Mouse (Mus musculus) heart, embryonic 16.5 days (tissue): ENCODE measurements around the gene Snrpd3. TPM values are rescaled to one million over a fixed set of nuclear protein-coding genes. Genes with fewer than 3 reads are reported as not detected.

Source experiments
- ATAC-seq: fragments of 200-750 bp; cut with Nextera tagmentation; replicated peaks from 2 replicates; pipeline ENCODE4 v1.8.0; 2017; ENCODE audit warnings: moderate number of reproducible peaks; ENCODE audit not compliant: insufficient read depth, low FRiP score; ENCODE audit errors: extremely low read depth
- H3K27ac ChIP-seq: fragments of 300-500 bp; sonication (generic); 2 replicates; pipeline ENCODE4 v1.5.1; 2014; ENCODE audit warnings: mild to moderate bottlenecking, low read length, control low read depth, moderate library complexity
- H3K27me3 ChIP-seq: fragments of 300-500 bp; sonication (generic); 2 replicates; pipeline ENCODE4 v1.6.1; 2014; ENCODE audit warnings: low read length, mixed read lengths; ENCODE audit not compliant: control insufficient read depth, insufficient read depth
- H3K36me3 ChIP-seq: fragments of 300-500 bp; sonication (generic); 2 replicates; pipeline ENCODE4 v1.6.1; 2014; ENCODE audit not compliant: control insufficient read depth, insufficient read depth
- H3K4me1 ChIP-seq: fragments of 300-500 bp; sonication (generic); 2 replicates; pipeline ENCODE4 v1.6.1; 2014; ENCODE audit warnings: low read length, mixed read lengths; ENCODE audit not compliant: control insufficient read depth, insufficient read depth
- H3K4me2 ChIP-seq: fragments of 300-500 bp; sonication (generic); 2 replicates; pipeline ENCODE4 v1.6.1; 2014; ENCODE audit warnings: low read depth, mild to moderate bottlenecking, control low read depth, low read length
- H3K4me3 ChIP-seq: fragments of 300-500 bp; sonication (generic); 2 replicates; pipeline ENCODE4 v1.5.1; 2014; ENCODE audit warnings: mild to moderate bottlenecking, control low read depth, low read length
- H3K9ac ChIP-seq: fragments of 300-500 bp; sonication (generic); 2 replicates; pipeline ENCODE4 v1.6.1; 2014; ENCODE audit warnings: low read length, control low read depth
- H3K9me3 ChIP-seq: fragments of 300-500 bp; sonication (generic); replicated peaks from 2 replicates; pipeline ENCODE4 v1.6.1; 2016; ENCODE audit warnings: low read length; ENCODE audit not compliant: control insufficient read depth
- WGBS: fragments of 180-500 bp; shearing (Covaris S2); extraction: QIAGEN DNeasy Blood & Tissue Kit; methylation state at CpG from one replicate; pipeline ENCODE4 v1.1.7; 2014; 5-methylcytosine and 5-hydroxymethylcytosine counted together
- polyA plus RNA-seq: library from polyadenylated mRNA; unstranded; fragments of >200 nt; fragmentation: Nextera tagmentation; extraction: Ambion mirVana; gene quantifications from 2 replicates; pipeline ENCODE4 v1.2.1, GENCODE M21; 2015

Snrpd3 gene
- polyA plus RNA-seq, 1 experiment from 2014 or later: 90.4 TPM

GRCm38 (mm10) chr10:75556026-75556425, 38.7 kb downstream of the Snrpd3 start:
- Histone ChIP-seq H3K4me2 (0 out of 2 replicates have a peak overlapping the region, but pooled peaks have one; percentile 3), H3K36me3 (no peaks in the 10 kb centered on the region), H3K9me3 (no peaks in the 10 kb centered on the region), H3K27ac (peak overlapping the region; percentile 28), H3K27me3 (peaks cover 23% of the 10 kb centered on the region), H3K4me3 (no peak overlapping the region), H3K4me1 (peaks cover 21% of the 10 kb centered on the region), H3K9ac (peak overlapping the region; percentile 44; the same call in 1 of the 2 replicates)
- ATAC-seq: peak; percentile 39; the same call in 1 of the 2 replicates
- WGBS: 38% methylated on average over 9 of the region's 9 CpGs

GRCm38 (mm10) chr10:75558515-75558914, 41.2 kb downstream of the Snrpd3 start:
- H3K4me1 ChIP-seq: peaks cover 21% of the 10 kb centered on the region
- H3K9me3 ChIP-seq: no peaks in the 10 kb centered on the region
- peaks cover 37% of the 10 kb centered on the region for H3K27me3 ChIP-seq
- 31% methylated on average over 3 of the region's 3 CpGs for WGBS
- 0 out of 2 replicates have a peak overlapping the region, but pooled peaks have one; percentile 5 for H3K4me2 ChIP-seq
- H3K9ac ChIP-seq: no peak overlapping the region
- H3K36me3 ChIP-seq: no peaks in the 10 kb centered on the region
- no peak overlapping the region for H3K27ac ChIP-seq
- no peak overlapping the region for H3K4me3 ChIP-seq
- no peak for ATAC-seq

- 9% methylated on average over 14 of the region's 14 CpGs for WGBS
- Histone ChIP-seq H3K27me3 (peaks cover 39% of the 10 kb centered on the region), H3K4me1 (peaks cover 21% of the 10 kb centered on the region), H3K9me3 (no peaks in the 10 kb centered on the region), H3K4me2 (peak overlapping the region; percentile 87), H3K4me3 (peak overlapping the region; percentile 58), H3K9ac (peak overlapping the region; percentile 72), H3K36me3 (no peaks in the 10 kb centered on the region), H3K27ac (no peak overlapping the region)
- no peak for ATAC-seq
Measured at GRCm38 (mm10) chr10:75559041-75559675, 41.8 kb downstream of the Snrpd3 start.

- peak within 1 kb of the TSS; percentile 72 for H3K9ac ChIP-seq
Measured at GRCm38 (mm10) chr10:75559676-75560548, 42.6 kb downstream of the Snrpd3 start, which contains the start of gene Lrrc75b. Gene Lrrc75b, minus strand, starts transcription at chr10:75560330.

GRCm38 (mm10) chr10:75560549-75560899, 43.2 kb downstream of the Snrpd3 start:
- H3K27me3 ChIP-seq: peaks cover 42% of the 10 kb centered on the region
- ATAC-seq: no peak
- no peak overlapping the region for H3K27ac ChIP-seq
- 17% methylated on average over 6 of the region's 6 CpGs for WGBS
- peak overlapping the region; percentile 72 for H3K9ac ChIP-seq
- H3K36me3 ChIP-seq: no peaks in the 10 kb centered on the region
- peak overlapping the region; percentile 87 for H3K4me2 ChIP-seq
- H3K4me1 ChIP-seq: peaks cover 21% of the 10 kb centered on the region
- peak overlapping the region; percentile 58 for H3K4me3 ChIP-seq
- H3K9me3 ChIP-seq: no peaks in the 10 kb centered on the region

More at GRCm38 (mm10) chr10:75559676-75560548, 42.6 kb downstream of the Snrpd3 start, which contains the start of gene Lrrc75b:
- under 1% methylated on average over 75 of the region's 75 CpGs for WGBS
- H3K4me1 ChIP-seq: peaks cover 21% of the 10 kb centered on the region
- H3K36me3 ChIP-seq: no peaks in the 10 kb centered on the region
- no peaks in the 10 kb centered on the region for H3K9me3 ChIP-seq
- peak within 1 kb of the TSS; percentile 58 for H3K4me3 ChIP-seq
- peak within 1 kb of the TSS; percentile 87 for H3K4me2 ChIP-seq
- peaks cover 41% of the 10 kb centered on the region for H3K27me3 ChIP-seq
- ATAC-seq: peak; percentile 68
- no peak within 1 kb of the TSS for H3K27ac ChIP-seq

DNA sequence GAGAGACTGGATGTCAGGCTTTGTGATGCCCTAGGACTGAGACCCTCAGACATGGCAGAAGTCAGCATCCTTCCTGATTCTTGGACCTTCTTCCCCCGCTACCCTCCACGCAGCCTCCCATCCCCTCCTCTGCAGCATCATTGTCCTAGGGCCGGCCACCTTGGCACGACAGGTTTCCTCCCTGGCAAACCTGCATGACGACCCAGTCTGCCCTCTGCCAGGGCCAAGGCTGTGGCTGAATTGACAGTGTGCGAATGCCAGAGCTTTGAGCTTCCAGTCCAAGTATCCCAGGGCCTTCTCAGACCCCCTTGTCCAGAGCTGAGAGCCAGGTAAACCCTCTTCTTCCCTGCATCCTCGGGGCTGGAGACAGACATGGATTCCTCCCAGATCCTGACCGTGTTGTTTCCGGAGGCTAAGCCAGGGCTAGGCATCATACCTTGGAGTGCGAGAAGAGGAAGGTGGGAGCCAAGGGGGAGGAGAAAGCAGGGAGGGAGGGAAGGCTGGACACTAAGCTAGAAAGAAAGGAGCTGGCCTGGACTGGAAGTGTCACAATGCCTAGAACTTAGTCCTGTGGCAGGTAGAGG, 43.8 kb downstream of the Snrpd3 start, which contains the start of gene Ggt1:
Gene Ggt1 (plus strand): TSS at position 534 of the 584 bp plus-strand sequence.
- Histone ChIP-seq H3K4me1 (peaks cover 17% of the 10 kb centered on the region), H3K27me3 (peaks cover 42% of the 10 kb centered on the region), H3K9ac (peak within 1 kb of the TSS; percentile 72), H3K9me3 (no peaks in the 10 kb centered on the region), H3K4me3 (peak within 1 kb of the TSS; percentile 58; the same call in 1 of the 2 replicates), H3K27ac (no peak within 1 kb of the TSS), H3K36me3 (no peaks in the 10 kb centered on the region), H3K4me2 (peak within 1 kb of the TSS; percentile 87)
- no peak for ATAC-seq
- 58% methylated on average over 10 of the region's 10 CpGs for WGBS

GRCm38 (mm10) chr10:75562596-75562995, 45.2 kb downstream of the Snrpd3 start:
- 79% methylated on average over 8 of the region's 8 CpGs for whole genome bisulfite sequencing
- no peak overlapping the region for H3K27ac ChIP-seq
- H3K36me3 ChIP-seq: no peaks in the 10 kb centered on the region
- ATAC-seq: no peak
- peaks cover 37% of the 10 kb centered on the region for H3K27me3 ChIP-seq
- H3K4me1 ChIP-seq: peaks cover 11% of the 10 kb centered on the region
- H3K9ac ChIP-seq: no peak overlapping the region
- no peak overlapping the region for H3K4me2 ChIP-seq
- H3K4me3 ChIP-seq: no peak overlapping the region
- H3K9me3 ChIP-seq: no peaks in the 10 kb centered on the region

DNA sequence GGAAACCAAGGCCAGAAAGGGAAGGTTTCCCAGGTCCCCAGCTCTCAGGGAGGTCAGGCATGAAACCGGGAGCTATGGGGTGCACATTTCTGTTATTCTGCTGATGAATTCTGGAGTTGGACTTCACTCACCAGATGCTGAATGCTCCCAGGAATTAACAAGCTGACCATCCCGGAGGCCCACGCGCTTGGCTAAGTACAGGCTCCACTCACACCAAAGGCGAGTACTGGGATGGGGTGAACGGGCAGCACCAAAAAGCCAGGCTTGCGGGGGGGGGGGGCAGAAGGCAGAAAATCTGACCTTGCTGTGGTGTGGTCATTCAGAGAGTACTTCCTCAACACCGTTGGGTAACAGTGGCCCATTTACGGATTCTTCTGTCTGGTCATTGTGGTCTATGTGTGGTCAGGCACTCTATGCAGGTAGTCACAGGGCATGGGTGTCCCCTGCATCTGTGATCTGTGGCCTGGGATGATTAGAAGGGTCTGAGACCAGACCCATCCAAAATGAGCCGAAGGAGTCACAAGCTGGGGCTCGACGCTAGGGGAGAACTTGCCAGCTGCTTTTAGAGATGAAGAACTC, 47.4 kb downstream of the Snrpd3 start:
- Histone ChIP-seq H3K9ac (no peak overlapping the region), H3K36me3 (no peaks in the 10 kb centered on the region), H3K9me3 (no peaks in the 10 kb centered on the region), H3K27ac (no peak overlapping the region), H3K4me1 (peaks cover 12% of the 10 kb centered on the region), H3K27me3 (peaks cover 26% of the 10 kb centered on the region), H3K4me3 (no peak overlapping the region), H3K4me2 (no peak overlapping the region)
- no peak for ATAC-seq
- 81% methylated on average over 12 of the region's 12 CpGs for WGBS
